Mouse (Mus musculus): ENCODE data around the gene Hoxd1.

Hoxd1 gene

DNA sequence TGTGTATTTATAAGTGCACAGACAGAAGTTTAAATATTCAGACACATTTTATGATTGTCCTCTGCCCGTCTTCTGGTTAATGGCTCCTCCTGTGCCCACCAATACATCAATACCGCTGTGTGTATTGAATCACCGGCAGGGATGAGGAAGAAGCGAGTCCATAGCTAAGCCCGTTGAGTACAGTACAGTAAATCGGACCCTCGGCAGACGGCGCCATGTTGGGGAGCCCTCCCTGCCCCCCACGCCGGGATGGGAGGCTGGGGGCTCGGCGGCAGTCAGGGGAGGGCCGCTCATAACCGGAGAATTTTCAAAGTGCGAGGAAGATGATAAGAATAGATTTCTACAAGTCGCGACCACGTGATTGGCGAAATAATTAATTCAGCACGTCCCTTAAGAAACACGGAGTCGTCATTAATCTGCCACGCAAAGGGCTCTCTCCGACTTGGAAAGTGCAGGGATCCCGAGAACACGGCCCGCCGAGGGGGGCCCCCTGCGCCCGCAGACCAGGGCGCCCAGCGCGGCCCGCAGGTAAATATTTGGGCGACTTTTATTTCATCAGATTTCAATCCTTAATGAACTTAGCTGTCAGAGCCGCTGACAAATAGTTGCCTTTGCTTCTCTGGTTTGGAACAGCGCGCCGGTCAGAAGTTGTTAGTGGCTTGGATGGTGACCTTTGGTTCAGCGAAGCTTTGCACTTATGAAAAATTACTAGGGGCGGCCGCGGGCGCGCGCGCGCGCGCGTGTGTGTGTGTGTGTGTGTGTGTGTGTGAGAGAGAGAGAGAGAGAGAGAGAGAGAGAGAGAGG, 30.1 kb upstream of the Hoxd1 start:
- no peak for DNase-seq (ENCODE audit: low spot score in 2 of 2)

DNA sequence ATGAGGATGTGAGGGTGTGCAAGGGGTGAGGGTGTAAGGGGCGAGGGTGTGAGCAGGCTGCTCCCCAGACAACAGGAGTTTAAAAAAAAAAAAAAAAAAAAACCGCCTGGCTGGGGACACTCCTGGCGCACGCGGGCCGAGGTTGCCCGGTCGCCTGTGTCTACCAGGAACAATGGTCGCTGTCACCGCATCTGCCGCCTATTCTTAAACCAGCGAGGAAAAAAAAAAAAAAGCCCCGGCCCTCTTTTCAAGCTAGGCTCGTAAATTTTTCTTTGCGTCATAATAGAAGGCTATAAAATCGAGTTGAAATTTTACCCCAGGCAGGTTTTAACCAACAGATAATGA, 29.5 kb upstream of the Hoxd1 start:
- DNase-seq (ENCODE audit: low spot score in 2 of 2), result no peak

DNA sequence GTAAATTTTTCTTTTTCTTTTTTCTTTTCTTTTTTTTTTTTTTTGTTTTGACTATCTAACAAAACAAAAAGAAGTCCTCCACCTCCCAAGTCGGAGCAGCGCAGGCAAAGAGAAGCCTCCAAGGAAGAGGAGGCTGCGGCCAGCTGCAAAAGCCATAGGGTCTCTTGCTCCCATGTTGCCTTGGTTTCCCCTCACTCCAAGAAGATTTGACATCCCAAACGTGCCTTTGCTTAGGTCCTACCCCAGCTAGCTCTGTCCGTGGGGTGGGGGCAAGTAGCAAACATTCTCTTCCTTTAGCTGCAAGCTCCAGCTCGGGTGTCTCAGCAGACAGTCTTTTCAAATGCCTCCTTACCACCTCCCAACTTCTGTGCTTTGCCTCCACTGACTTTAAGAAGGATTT, 29.0 kb upstream of the Hoxd1 start:
- no peak for DNase-seq (ENCODE audit: low spot score in 2 of 2)

DNA sequence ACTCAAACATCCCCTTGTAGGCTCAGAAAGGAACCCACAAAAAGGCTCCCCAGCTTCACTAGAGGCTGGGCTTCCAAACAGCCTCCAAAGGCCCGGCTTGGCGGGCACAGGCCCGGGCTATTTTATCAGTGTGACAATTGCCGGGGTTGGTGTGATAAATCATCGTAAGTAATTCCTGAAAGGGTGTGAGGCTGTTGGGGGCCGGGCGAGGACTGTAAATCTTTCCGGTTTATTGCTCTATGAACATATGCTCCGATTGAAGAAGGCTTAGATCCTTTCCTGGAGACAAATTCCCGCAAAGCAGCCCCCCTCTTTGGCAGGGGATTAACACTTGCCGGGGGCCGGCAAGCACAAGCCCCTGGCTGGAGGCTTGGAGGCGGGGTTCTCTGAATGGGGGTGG, 28.3 kb upstream of the Hoxd1 start:
- DNase-seq (ENCODE audit: low spot score in 2 of 2), result no peak

DNA sequence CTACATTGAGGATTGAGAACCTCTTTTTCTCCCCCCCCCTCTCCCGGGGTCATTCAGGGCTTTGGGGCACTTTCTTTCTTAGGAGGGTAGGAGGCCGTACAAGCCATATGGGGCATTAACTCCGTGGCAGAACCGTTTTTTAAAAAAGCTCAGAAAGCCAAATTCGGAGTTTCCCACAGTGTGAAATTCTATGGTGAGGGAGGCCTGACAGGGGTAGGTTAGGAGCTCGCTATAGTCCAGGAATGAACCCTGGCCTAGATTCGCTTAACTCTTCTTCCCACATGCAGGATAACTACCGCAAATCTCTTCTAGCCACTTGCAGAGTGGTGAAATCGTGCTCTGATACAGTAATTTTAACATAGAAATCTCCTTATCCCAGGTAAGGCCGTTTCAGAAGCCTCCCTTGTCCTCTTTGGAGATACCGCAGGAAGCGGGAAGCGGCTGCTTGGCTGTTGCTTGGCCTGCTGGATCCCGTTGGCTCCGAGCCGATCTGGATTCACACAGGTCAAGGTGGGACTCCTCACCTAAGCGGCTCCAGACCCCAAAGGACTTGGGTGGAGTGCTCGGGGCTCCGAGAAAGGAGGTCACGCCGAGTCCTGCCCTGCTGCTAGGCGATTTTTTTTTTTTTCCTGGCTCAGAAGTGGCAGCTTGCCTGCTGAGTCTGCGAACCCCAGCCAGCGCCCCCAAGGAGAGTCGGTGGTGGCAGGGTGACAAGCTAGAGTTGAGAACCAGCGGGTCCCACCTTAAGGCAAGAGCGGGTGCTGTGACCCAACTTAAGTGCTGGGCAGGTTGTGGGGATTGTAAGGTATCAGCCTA, 27.6 kb upstream of the Hoxd1 start:
- DNase-seq (ENCODE audit: low spot score in 2 of 2), result no peak

DNA sequence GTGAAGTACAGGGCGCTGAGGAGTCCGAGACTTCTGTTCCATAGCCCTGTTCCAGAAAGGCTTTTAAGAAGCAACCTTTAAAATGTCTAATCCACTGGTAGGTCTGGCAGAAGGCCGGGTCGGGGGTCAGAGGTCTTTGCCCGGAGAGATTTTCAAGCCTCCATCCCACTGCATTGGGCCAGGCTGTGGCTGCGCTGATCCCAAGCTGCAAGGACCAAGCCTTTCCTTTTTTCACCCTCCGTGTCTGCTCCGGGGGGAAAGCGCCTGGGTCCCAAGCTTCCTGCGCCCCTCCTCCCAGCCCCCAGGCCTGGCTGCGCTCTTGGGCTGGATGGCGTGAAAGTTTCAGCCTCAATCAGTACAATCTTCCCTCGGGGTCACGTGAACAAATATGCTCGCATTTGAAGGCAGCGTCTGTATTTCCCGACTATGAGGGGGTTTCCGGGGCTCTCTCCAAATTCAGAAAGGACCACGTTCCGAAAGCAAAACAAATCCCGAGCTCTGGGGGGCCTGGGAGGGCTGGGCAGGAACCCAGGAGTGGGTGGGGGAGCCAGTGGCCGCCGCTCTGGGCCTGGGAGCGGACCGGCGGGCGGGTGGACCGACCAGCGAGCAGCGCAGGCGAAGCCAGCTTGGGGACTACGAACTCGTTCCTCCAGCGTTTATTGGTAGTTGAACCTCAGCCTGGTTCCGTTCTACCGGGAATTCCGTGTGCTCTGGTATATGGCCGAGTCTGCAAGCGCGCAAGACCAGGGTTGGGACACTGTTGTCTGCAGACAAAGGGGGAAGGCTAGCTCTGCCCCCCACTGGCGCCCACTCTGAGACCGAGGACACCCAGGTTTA, 26.7 kb upstream of the Hoxd1 start:
- DNase-seq (ENCODE audit: low spot score in 2 of 2), result no peak

DNA sequence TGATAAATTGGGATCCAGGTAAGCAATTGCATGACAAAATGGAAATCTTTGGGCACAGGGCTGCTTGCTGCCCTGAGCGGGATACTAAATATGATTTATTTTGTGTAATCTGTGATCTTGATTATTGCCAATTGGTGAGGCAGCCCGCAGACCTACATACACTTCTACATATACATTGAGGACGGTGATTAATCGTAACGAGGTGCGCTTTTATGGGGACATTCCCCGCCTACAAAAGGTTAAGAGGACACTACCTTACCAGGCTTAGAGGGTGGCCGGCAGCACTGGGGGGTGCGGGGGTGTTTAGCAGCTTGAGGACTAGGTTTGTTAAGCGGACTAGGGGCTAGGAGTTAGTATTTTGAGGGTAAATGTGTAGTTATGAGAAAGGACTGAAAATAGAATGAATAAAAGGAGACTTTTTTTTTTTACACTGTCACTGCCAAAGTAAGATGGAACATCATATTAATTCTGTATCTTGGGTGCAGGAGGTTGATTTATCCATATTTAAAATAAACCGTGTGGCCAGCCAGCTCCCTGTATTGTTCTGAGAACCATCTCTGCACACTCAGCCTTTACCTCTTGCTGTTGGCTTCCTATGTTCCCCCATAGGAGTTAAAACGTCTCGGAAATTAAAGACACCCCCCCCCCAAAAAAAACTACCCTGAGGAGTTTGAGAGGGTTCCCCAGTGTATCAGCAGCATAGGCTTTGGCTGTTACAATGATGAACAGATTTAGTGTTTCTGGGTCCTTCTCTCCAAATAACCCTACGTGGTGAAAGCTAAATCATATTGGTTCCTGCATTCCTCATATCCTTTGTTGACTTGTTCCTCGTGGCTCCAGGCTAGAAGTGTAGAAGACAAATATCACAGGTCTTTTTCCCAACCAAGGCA, 25.8 kb upstream of the Hoxd1 start:
- no peak for DNase-seq (ENCODE audit: low spot score in 2 of 2)

DNA sequence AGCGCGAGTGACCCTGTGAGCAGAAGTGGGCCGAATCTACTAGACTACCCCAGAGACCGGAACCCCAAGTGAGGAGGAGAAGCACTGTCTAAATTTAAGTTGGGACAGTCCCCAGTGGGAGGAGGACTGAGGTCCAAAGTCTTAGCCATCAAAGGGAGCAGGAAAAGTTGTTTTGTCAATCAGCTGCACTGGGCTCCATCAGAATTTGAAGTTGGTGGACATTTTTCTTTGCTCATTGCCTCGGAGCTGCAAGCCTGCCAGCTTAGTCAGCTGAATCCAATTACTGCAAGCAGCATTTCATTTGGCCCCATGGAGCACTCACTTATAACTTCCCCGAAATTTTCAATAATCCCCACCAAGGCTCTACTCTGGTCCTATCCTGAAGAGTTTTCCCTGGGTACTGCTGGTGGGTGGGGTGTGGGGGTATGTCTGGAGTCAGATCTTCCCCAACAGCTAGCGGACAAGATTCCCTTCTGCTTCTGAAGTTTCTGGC, 25.2 kb upstream of the Hoxd1 start:
- no peak for DNase-seq (ENCODE audit: low spot score in 2 of 2)

DNA sequence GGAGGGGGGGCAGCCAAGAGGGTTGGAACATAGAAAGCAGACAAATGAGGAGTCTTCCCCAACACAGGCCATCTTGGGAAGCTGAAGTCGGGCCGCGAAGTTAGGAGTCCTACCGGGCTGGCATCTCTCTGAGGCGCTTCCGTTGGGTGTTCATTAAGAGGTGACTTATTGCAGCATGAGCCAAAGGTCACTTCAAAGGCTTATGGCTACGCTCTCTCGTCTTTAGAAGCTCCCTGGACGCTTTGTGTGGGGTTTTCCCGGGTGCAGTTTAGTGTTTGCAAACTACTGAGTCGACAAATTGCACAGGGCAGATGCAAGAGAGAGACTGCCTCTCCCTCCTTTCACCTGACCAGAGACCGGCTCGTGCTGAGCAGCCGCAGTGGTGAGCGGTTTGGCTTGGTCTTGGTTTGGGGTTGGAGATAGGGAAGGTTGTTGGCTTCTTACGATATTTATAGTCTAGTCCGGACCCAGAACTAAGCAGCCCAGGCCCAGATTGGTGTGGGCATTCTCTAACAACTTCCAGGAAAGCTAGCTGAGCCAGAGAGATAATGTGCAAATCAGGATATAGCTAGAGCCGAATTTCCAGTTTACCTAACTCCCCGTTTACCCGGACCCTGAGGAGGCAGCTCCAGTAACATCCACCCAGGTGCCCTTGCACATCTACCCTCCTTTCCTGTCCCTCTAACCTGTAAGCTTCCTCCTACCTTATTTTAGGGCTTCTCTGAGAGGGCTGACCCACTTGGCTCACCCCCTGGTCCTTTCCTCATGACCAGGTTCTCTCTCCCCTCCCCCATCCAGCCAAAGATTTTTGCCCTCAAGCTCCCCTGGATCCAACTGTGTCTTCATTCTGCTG, 23.9 kb upstream of the Hoxd1 start:
- no peak for DNase-seq (ENCODE audit: low spot score in 2 of 2)

DNA sequence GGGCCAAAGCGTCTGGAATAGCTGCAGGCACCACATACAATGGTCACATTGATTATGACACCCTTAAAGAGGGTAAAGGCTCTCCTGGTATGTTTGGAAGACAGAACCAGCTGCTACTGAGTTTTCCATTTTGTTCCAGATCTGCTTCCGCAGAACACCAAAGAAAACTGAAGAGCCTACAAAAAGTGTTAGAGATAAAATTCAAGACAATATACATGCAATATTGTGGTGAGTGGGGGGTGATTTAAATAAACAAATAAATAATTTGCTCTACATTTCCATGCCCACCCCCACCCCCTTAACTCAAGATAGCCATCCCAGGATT, 23.3 kb upstream of the Hoxd1 start:
- no peak for DNase-seq (ENCODE audit: low spot score in 2 of 2)

DNA sequence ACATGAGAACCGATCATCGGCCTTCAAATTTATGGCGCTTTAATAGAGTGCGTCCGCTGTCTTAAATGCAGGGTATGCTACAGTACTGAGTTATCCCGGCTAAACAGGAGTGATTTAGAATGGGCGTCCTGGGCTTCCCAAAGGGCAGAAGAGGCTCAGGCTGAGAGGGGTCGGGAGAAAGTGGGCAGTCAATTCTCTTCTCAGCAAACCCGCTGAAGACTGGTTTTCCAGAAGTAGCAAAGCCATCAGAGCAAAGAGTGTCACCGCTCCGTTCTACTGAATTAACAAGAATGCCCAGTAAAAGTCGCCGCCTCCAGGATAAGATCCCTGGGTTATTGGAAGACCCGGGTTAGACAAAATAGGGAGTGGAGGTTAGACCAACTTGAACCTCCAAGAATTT, 22.9 kb upstream of the Hoxd1 start:
- DNase-seq (ENCODE audit: low spot score in 2 of 2), result no peak

DNA sequence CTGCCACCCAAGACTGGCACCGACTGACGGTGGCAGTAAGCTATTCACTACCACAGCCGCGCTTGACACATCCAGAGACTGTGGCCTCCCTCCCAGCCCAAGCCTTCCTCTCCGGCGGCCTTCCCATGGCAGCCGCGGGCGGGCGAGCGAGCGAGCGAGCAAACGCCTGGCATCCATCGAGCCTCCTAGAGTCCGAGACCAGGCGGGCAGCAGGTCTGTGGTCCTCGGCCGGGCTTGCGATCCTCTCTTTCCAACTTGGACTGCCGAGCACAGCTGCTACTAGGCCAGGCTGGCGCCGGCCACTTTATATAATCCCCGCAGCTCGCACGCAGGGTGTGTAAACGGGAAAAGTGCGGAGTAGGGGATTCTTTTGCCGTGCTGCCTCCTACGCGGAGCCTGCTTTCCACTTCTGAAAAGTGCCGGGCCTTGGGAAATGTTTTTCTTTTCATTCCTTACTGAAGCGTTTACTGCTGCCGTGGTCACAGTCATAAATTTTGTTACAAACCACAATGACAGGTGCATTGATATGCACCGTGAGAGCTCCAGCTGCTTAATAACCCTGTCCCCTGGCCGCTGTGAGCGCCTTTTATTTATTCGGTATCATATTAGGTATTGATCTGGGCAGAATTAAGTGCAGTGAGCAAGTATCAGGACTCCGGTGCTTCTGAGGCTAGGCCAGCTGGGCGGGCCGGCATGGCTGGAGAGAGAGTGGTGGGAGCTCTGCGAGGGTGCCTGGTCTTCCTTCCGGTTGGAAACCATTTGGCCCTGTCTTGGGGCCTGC, 22.3 kb upstream of the Hoxd1 start:
- no peak for DNase-seq (ENCODE audit: low spot score in 2 of 2)

DNA sequence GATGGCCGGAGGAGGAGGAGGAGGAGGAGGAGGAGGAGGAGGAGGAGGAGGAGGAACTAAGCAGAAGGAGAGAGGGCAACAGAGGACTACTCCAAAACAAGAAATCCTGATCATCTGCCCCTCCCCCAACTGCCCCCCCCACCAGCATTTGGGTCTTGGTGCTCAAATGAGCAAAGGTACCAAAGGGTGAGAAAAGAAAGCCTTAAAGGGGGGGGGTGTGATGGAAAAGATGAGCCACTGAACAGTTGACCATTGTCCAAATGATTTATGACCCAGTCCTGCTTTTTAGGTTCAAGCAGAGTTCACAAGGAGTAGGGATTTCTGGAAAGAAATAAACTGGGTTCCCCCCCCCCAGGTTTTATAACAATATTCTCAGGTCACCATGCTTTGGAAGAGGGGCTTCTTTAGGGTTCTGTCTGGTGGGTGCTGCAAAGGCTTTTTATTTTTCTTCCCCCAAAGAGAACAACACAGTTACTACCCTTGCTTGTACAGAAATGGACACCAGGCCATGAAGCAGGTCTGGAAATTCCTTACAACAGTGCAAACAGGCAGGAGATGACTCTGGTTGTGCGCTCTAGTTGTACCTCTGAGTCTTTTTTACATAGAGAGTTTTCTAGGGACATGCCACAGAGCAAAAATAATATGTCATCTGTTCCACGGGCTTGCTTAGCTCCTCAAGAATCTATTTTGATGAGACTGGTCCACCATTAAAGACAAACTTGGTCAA, 21.4 kb upstream of the Hoxd1 start:
- no peak for DNase-seq (ENCODE audit: low spot score in 2 of 2)

DNA sequence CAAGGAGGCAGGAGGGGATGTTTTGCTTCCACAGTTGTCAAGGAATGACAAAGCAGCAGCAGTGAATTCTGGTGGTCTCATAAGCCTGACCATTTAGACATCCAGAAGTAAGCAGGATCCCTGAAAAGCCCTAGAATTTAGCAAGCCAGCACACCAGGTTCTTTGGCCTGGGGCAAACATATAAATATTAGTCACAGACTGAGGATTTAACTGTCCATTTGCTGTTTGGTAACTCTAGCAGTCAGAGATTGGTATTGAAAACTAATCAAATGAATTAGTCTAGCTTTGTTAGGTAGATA, 20.9 kb upstream of the Hoxd1 start:
- no peak for DNase-seq (ENCODE audit: low spot score in 2 of 2)

DNA sequence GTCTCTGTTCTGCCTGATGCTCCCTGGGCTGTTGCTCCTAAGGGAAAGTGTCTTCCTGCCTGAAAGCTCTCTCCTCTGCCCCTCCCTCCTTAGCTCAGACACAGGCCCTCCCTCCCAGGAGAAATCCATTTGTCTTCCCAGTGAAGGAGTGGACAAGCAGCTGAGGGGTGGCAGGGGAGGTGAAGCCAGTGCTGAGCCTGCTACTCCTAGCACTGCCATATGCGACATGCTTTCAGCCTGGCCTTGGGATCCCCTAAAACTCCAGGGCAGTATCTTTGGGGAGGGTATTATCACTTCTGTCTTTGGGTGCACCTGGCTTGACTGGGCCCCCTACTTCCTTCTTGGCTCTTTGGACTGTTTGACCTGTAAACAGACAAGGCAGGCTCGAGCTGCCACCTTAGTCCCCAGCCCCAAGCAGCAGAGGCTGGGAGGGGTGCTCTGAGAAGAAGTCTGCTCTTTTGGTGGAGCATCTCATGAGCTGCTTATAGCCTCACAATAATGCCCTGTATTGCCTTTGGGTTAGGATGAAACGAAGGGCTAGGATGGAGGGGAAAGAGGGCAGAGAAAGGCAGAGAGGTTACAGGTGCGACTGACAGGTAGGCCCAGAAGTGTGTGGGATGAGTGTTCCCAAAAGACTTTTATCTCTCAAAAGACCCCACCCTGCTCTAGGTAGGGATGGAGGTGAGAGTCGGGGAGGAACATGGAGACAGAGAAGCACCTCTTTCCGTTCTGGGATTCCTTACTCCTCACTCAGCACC, 17.1 kb upstream of the Hoxd1 start:
- no peak for DNase-seq (ENCODE audit: low spot score in 2 of 2)

DNA sequence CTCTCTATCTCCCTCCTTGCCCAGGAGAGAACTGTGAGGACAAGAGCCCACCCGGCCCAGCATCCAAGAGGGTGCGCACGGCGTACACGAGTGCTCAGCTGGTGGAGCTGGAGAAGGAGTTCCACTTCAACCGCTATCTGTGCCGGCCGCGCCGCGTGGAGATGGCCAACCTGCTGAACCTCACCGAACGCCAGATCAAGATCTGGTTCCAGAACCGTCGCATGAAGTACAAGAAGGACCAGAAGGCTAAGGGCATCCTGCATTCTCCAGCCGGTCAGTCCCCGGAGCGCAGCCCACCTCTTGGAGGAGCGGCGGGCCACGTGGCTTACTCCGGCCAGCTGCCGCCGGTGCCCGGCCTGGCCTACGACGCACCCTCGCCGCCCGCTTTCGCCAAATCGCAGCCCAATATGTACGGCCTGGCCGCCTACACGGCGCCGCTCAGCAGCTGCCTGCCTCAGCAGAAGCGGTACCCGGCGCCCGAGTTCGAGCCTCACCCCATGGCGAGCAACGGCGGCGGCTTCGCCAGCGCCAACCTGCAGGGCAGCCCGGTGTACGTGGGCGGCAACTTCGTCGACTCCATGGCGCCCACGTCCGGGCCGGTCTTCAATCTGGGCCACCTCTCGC, 16.4 kb upstream of the Hoxd1 start:
- DNase-seq (ENCODE audit: low spot score in 2 of 2), result no peak

DNA sequence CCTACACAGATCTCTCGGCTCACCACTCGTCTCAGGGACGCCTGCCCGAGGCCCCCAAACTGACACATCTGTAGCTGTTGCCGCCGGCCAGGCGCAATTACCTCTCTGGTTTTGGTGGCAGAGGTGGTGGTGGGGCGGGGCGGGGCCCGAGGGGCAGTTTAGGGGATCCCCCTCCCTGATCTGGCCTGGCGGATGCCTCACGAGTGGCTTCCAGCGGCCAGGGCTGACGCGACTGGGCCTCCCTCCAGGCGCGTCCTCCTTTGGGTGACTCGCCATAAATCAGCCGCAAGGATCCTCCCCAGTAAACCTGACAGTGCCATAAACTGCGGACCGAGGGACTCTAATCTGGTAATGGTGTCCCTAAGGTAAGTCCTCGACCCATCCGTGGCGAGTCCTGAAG, 15.8 kb upstream of the Hoxd1 start:
- no peak for DNase-seq (ENCODE audit: low spot score in 2 of 2)

DNA sequence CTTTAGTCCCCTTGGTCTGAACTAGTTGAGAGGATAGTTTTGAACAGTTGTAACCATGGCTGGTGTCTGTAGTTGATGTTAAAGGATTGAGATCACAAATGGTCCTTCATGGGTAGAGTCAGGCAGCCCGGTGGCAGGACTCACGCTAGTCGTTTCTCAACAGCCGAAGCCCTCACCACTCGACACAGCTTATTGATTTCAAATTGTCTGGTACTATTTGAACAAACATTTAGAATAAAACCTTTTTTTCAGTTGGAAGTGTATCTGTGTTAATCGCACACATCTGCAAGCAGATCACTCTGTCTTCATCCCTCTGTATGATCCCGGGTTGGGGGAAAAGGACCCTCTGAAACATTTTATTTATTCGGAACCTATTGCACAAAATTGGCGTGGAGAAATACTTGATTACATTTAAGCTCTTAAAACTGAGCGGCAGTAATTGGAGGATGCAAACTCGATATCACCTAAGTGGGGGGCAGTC, 15.1 kb upstream of the Hoxd1 start:
- no peak for DNase-seq (ENCODE audit: low spot score in 2 of 2)
